Mouse (Mus musculus) cerebellum, adult 2 months (tissue): ENCODE data around the gene Slc23a2.
A peak's percentile ranks its signal among the peaks of the same experiment; 100 is the strongest.

ENCODE experiments used
- CTCF ChIP-seq: fragments of 200-500 bp; IDR thresholded peaks from 2 replicates; pipeline ENCODE4 v1.5.1; 2011; ENCODE audit warnings: low read depth, mild to moderate bottlenecking, control low read depth, low read length, moderate library complexity, borderline replicate concordance; ENCODE audit not compliant: insufficient read depth
- POLR2A ChIP-seq: fragments of 200-500 bp; IDR thresholded peaks from 2 replicates; pipeline ENCODE4 v1.6.1; 2011; ENCODE audit warnings: low read length, control low read depth, borderline replicate concordance; ENCODE audit not compliant: insufficient read depth

GRCm38 (mm10) chr2:132059919-132060318, 85.0 kb downstream of the Slc23a2 start:
- peak; percentile 20; the same call in 1 of the 2 replicates for TF ChIP-seq CTCF
- TF ChIP-seq POLR2A, result no peak
